Mouse (Mus musculus) MEL (cell line): ENCODE measurements around the gene Opcml.

Source experiments
- CTCF ChIP-seq, 3 experiments: IDR thresholded peaks in 2 of 3; conservative IDR thresholded peaks in 1 of 3; 2 replicates each; pipeline ENCODE4 v1.5.1; 2011 to 2012; ENCODE audit warnings: low read length in 3 of 3, low read depth in 2 of 3, mild to moderate bottlenecking in 2 of 3, improper control_type of control experiment in 1 of 3, inconsistent platforms in 1 of 3, mixed read lengths in 1 of 3, moderate library complexity in 1 of 3; ENCODE audit not compliant: control insufficient read depth in 1 of 3, insufficient read depth in 1 of 3, poor library complexity in 1 of 3, severe bottlenecking in 1 of 3
- GATA1 ChIP-seq: IDR thresholded peaks from 2 replicates; pipeline ENCODE4 v1.6.1; 2011; ENCODE audit warnings: low read depth, low read length, improper control_type of control experiment
- ZKSCAN1 ChIP-seq: IDR thresholded peaks from 2 replicates; pipeline ENCODE4 v1.6.1; 2012; ENCODE audit warnings: low read depth, mild to moderate bottlenecking, inconsistent platforms, low read length, improper control_type of control experiment, moderate library complexity

- no peak for TF ChIP-seq CTCF (IDR thresholded peaks at IDR 0.05 in 2 of 3, conservative IDR thresholded peaks at IDR 0.05 in 1 of 3; ENCODE audit: control insufficient read depth in 1 of 3, insufficient read depth in 1 of 3, low read depth in 2 of 3, low read length in 3 of 3, poor library complexity in 1 of 3, severe bottlenecking in 1 of 3)
- TF ChIP-seq ZKSCAN1: no peak
- no peak for TF ChIP-seq GATA1
Measured at GRCm38 (mm10) chr9:28642766-28643165, 852.2 kb downstream of the Opcml start.
